Mouse (Mus musculus): ENCODE data around the gene Pcca. TPM values are rescaled to one million over a fixed set of nuclear protein-coding genes. Genes with fewer than 3 reads are reported as not detected.
"Not testable (repeated sequence)": the region's sequence is repeated elsewhere in the genome, so short reads cannot be mapped to it uniquely, and the experiment has no call there.

The Pcca gene
- polyA plus RNA-seq, 1 experiment from 2014 or later: 22.0 TPM

- no peak overlapping the region for H3K4me3 ChIP-seq (replicated peaks)
- no peak overlapping the region for H3K9ac ChIP-seq
- ATAC-seq (ENCODE audit: insufficient number of reproducible peaks, low FRiP score, low TSS enrichment, low read depth): no peak
- no peaks in the 10 kb centered on the region for H3K9me3 ChIP-seq (replicated peaks)
- 79% methylated on average over 7 of the region's 7 CpGs for WGBS
- no peaks in the 10 kb centered on the region for H3K36me3 ChIP-seq
- H3K27ac ChIP-seq (replicated peaks): no peak overlapping the region
- H3K4me1 ChIP-seq: 0 out of 2 replicates have a peak, but pooled peaks cover 3% of the 10 kb centered on the region
- no peak overlapping the region for H3K4me2 ChIP-seq (replicated peaks)
- no peaks in the 10 kb centered on the region for H3K27me3 ChIP-seq
These were observed 40.1 kb downstream of the Pcca start for GRCm38 (mm10) chr14:122574064-122574751.

GRCm38 (mm10) chr14:122577816-122578215 is 43.7 kb downstream of the Pcca start:
- Histone ChIP-seq H3K36me3 (no peaks in the 10 kb centered on the region), H3K4me3 (replicated peaks) (no peak overlapping the region), H3K9ac (no peak overlapping the region), H3K9me3 (replicated peaks) (no peaks in the 10 kb centered on the region), H3K4me1 (0 out of 2 replicates have a peak, but pooled peaks cover 3% of the 10 kb centered on the region), H3K27me3 (no peaks in the 10 kb centered on the region), H3K4me2 (replicated peaks) (no peak overlapping the region), H3K27ac (replicated peaks) (no peak overlapping the region)
- 83% methylated on average over 4 of the region's 4 CpGs for WGBS
- no peak for ATAC-seq (ENCODE audit: insufficient number of reproducible peaks, low FRiP score, low TSS enrichment, low read depth)

DNA sequence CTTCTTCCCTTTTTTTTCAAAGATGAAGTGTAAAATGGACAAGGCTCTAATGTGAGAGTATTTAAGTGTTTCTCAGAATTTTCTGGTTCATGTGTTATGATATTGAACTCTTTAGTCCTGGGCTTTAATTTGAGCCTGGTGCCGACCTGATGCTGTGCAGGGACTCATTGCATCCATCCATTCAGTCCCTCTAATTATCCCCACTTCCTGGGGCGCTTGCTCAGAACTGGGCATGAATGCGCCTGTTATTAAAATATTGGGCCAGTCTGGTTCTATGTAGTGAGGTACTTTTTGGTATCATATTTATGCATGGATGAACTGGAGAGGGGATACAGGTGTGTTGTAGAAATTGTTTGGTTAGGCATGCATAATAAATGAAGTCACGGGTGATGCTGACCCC is 47.9 kb downstream of the Pcca start:
- Histone ChIP-seq H3K4me2 (replicated peaks) (no peak overlapping the region), H3K27me3 (no peaks in the 10 kb centered on the region), H3K36me3 (no peaks in the 10 kb centered on the region), H3K27ac (replicated peaks) (no peak overlapping the region), H3K4me3 (replicated peaks) (no peak overlapping the region), H3K9ac (no peak overlapping the region), H3K9me3 (replicated peaks) (no peaks in the 10 kb centered on the region), H3K4me1 (no peaks in the 10 kb centered on the region)
- no peak for ATAC-seq (ENCODE audit: insufficient number of reproducible peaks, low FRiP score, low TSS enrichment, low read depth)
- WGBS: 65% methylated on average over 4 of the region's 4 CpGs

- Histone ChIP-seq H3K27ac (replicated peaks) (no peak overlapping the region), H3K4me3 (replicated peaks) (no peak overlapping the region), H3K4me2 (replicated peaks) (no peak overlapping the region), H3K9ac (no peak overlapping the region), H3K9me3 (replicated peaks) (no peaks in the 10 kb centered on the region), H3K36me3 (no peaks in the 10 kb centered on the region), H3K4me1 (no peaks in the 10 kb centered on the region), H3K27me3 (no peaks in the 10 kb centered on the region)
- 55% methylated on average over 7 of the region's 7 CpGs for WGBS
- no peak for ATAC-seq (ENCODE audit: insufficient number of reproducible peaks, low FRiP score, low TSS enrichment, low read depth)
These were observed 48.5 kb downstream of the Pcca start for GRCm38 (mm10) chr14:122582491-122583077.

DNA sequence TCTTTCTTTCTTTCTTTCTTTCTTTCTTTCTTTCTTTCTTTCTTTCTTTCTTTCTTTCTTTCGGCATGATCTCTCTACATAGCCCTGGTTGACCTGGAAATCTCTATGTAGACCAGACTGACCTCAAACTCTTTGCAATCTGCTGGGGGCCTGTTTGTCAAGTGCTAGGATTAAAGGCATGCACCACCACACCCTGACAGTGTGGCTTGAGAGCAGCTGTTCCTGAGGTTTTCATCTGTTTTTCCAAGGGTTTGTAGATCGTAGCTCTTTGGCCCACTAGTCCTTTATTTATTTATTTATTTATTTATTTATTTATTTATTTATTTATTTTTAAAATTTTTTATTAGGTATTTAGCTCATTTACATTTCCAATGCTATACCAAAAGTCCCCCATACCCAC is 50.0 kb downstream of the Pcca start:
- H3K36me3 ChIP-seq; H3K27me3 ChIP-seq; H3K4me3 ChIP-seq (replicated peaks); H3K27ac ChIP-seq (replicated peaks); H3K9me3 ChIP-seq (replicated peaks); H3K9ac ChIP-seq; ATAC-seq (ENCODE audit: insufficient number of reproducible peaks, low FRiP score, low TSS enrichment, low read depth); H3K4me1 ChIP-seq; H3K4me2 ChIP-seq (replicated peaks): not testable (repeated sequence)
- 85% methylated on average over 2 of the region's 2 CpGs for WGBS

- 84% methylated on average over 4 of the region's 4 CpGs for WGBS
- H3K4me1 ChIP-seq: no peaks in the 10 kb centered on the region
- H3K9ac ChIP-seq: no peak overlapping the region
- H3K27ac ChIP-seq (replicated peaks): no peak overlapping the region
- H3K27me3 ChIP-seq: no peaks in the 10 kb centered on the region
- no peaks in the 10 kb centered on the region for H3K36me3 ChIP-seq
- no peaks in the 10 kb centered on the region for H3K9me3 ChIP-seq (replicated peaks)
- H3K4me3 ChIP-seq (replicated peaks): no peak overlapping the region
- H3K4me2 ChIP-seq (replicated peaks): no peak overlapping the region
- no peak for ATAC-seq (ENCODE audit: insufficient number of reproducible peaks, low FRiP score, low TSS enrichment, low read depth)
These were observed 52.8 kb downstream of the Pcca start for GRCm38 (mm10) chr14:122586942-122587341.

DNA sequence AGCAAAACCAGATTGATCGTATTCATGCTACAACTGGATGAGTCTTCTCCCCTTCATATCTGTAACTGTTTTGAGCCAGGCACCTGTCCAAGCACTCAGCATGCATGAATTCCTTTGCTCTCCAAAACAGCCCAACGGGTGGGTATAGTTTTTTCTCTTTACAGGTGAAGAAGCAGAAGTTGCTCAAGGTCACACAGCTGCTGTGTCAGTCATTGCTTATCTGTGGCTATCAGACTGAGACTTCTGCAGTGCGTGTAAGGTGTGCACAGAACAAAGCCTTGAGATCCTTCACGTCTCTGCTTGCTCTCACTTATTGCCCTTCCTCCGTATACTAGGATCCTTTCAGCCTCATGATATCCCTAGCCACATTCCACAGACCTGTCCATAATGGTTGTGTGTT is 63.4 kb downstream of the Pcca start:
- H3K27ac ChIP-seq (replicated peaks): no peak overlapping the region
- 69% methylated on average over 5 of the region's 5 CpGs for WGBS
- no peak overlapping the region for H3K9ac ChIP-seq
- H3K36me3 ChIP-seq: no peaks in the 10 kb centered on the region
- ATAC-seq (ENCODE audit: insufficient number of reproducible peaks, low FRiP score, low TSS enrichment, low read depth): no peak
- H3K4me2 ChIP-seq (replicated peaks): no peak overlapping the region
- no peak overlapping the region for H3K4me3 ChIP-seq (replicated peaks)
- no peaks in the 10 kb centered on the region for H3K4me1 ChIP-seq
- H3K9me3 ChIP-seq (replicated peaks): no peaks in the 10 kb centered on the region
- no peaks in the 10 kb centered on the region for H3K27me3 ChIP-seq

DNA sequence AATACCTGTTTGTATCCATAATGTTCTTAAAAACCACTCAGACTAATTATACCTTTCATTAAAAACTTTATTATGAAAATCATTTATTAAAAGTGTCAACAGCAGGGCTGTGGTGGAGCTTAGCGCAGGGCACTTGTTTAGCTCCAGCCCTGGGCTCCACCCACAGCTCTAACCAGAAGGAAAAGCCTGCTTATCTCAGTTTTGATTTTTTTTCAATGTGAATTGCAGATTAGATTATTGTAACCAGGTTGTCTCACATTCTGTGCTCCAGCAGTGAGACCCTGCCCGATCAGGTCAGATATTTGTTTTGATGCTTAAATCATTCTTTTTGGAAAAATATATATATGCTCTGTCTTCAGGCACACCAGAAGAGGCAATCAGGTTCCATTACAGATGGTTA is 64.7 kb downstream of the Pcca start:
- H3K9ac ChIP-seq: no peak overlapping the region
- no peaks in the 10 kb centered on the region for H3K9me3 ChIP-seq (replicated peaks)
- H3K36me3 ChIP-seq: no peaks in the 10 kb centered on the region
- no peaks in the 10 kb centered on the region for H3K4me1 ChIP-seq
- no peak overlapping the region for H3K4me2 ChIP-seq (replicated peaks)
- H3K27ac ChIP-seq (replicated peaks): no peak overlapping the region
- no peaks in the 10 kb centered on the region for H3K27me3 ChIP-seq
- no peak for ATAC-seq (ENCODE audit: insufficient number of reproducible peaks, low FRiP score, low TSS enrichment, low read depth)
- 81% methylated on average over 2 of the region's 2 CpGs for WGBS
- no peak overlapping the region for H3K4me3 ChIP-seq (replicated peaks)

DNA sequence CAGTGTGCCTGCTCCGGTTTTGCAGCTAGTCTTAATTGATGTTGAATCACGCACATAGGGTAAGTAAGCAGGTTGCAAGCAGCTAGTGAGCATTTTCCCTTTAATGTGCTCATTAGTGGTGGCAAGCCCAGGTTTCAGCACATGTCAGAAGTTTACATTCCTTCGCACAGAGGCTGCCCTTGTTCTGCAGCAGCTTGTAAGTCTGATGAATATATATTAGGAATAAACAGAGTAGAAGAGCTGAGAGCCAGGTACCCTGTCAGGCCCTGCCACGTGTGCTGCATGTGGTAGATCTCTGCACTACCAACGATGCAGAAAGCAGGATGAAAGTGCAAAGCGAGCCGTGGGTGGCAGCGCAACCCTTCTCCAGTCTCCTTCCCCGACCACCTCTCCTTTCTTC is 65.7 kb downstream of the Pcca start:
- no peak overlapping the region for H3K4me3 ChIP-seq (replicated peaks)

DNA sequence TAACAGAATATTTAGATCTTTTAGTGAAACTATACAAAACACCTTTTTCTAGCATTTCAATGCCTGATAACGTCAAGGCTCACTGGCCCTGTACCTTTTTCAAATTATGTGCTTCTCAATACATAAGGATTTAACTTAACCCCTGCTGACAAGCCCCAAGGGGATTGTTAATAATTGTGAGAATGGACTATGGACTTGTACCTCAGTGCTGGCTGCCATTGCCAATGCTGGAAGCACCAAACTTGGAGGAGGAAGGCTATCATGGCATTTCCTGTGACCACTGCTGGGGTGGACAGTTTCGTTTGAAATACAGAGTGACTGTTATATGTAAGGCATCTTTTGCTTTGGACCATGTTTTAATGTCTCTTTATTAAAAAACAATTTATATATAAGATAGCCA is 68.6 kb downstream of the Pcca start:
- Histone ChIP-seq H3K9ac (no peak overlapping the region), H3K9me3 (replicated peaks) (no peaks in the 10 kb centered on the region), H3K27me3 (no peaks in the 10 kb centered on the region), H3K27ac (replicated peaks) (no peak overlapping the region), H3K36me3 (no peaks in the 10 kb centered on the region), H3K4me1 (peaks cover 5% of the 10 kb centered on the region; the same call in 1 of the 2 replicates), H3K4me2 (replicated peaks) (no peak overlapping the region), H3K4me3 (replicated peaks) (no peak overlapping the region)
- ATAC-seq (ENCODE audit: insufficient number of reproducible peaks, low FRiP score, low TSS enrichment, low read depth): no peak
- 72% methylated on average over 2 of the region's 2 CpGs for WGBS

More for the DNA sequence above, 65.7 kb downstream of the Pcca start:
- no peak overlapping the region for H3K4me2 ChIP-seq (replicated peaks)
- no peaks in the 10 kb centered on the region for H3K4me1 ChIP-seq
- H3K9ac ChIP-seq: no peak overlapping the region
- no peak overlapping the region for H3K27ac ChIP-seq (replicated peaks)
- no peaks in the 10 kb centered on the region for H3K9me3 ChIP-seq (replicated peaks)
- H3K27me3 ChIP-seq: no peaks in the 10 kb centered on the region
- H3K36me3 ChIP-seq: no peaks in the 10 kb centered on the region
- ATAC-seq (ENCODE audit: insufficient number of reproducible peaks, low FRiP score, low TSS enrichment, low read depth): no peak
- WGBS: 57% methylated on average over 9 of the region's 9 CpGs

DNA sequence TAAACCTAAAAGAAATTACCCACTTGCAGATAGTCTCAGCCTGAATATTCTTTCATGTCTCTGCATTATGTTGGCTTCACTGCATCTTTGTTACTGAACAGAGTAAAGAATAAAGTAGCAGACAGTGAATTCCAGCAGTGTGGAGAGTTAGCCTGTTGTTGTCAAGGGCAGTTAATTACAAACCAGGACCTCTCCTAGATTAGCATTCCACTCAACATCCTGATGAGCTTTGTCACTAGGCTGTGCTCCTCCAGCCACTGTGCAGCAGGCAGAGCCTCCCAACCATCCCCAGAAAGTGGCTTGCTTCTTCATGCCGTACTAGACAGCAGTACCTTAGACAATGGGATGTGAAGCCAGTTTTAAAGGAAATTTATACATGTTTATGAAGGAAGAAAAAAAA is 72.4 kb downstream of the Pcca start:
- no peaks in the 10 kb centered on the region for H3K36me3 ChIP-seq
- H3K4me2 ChIP-seq (replicated peaks): no peak overlapping the region
- H3K9me3 ChIP-seq (replicated peaks): no peaks in the 10 kb centered on the region
- H3K4me3 ChIP-seq (replicated peaks): no peak overlapping the region
- no peak overlapping the region for H3K9ac ChIP-seq
- no peak for ATAC-seq (ENCODE audit: insufficient number of reproducible peaks, low FRiP score, low TSS enrichment, low read depth)
- WGBS: 72% methylated on average over 1 of the region's 1 CpGs
- no peak overlapping the region for H3K27ac ChIP-seq (replicated peaks)
- H3K27me3 ChIP-seq: no peaks in the 10 kb centered on the region
- H3K4me1 ChIP-seq: peaks cover 13% of the 10 kb centered on the region; the same call in 1 of the 2 replicates

GRCm38 (mm10) chr14:122607456-122607855 is 73.3 kb downstream of the Pcca start:
- peak; percentile 85 for ATAC-seq (ENCODE audit: insufficient number of reproducible peaks, low FRiP score, low TSS enrichment, low read depth)
- 32% methylated on average over 4 of the region's 4 CpGs for WGBS

More at GRCm38 (mm10) chr14:122607456-122607855, 73.3 kb downstream of the Pcca start:
- Histone ChIP-seq H3K9ac (no peak overlapping the region), H3K4me1 (peaks cover 13% of the 10 kb centered on the region; the same call in 1 of the 2 replicates), H3K36me3 (no peaks in the 10 kb centered on the region), H3K4me3 (replicated peaks) (no peak overlapping the region), H3K27ac (replicated peaks) (peak overlapping the region; percentile 85), H3K27me3 (no peaks in the 10 kb centered on the region), H3K9me3 (replicated peaks) (no peaks in the 10 kb centered on the region), H3K4me2 (replicated peaks) (no peak overlapping the region)
